Mouse (Mus musculus): ENCODE measurements around the gene Shank1. TPM values are rescaled to one million over a fixed set of nuclear protein-coding genes. Genes with fewer than 3 reads are reported as not detected.

Gene Shank1
- polyA plus RNA-seq, 2 experiments from 2014 or later = not detected

- ATAC-seq = peak; percentile 89
Measured at GRCm38 (mm10) chr7:44304775-44305641, 5.0 kb upstream of the Shank1 start.

GRCm38 (mm10) chr7:44305686-44306085 is 4.4 kb upstream of the Shank1 start:
- ATAC-seq = no peak

- no peak for ATAC-seq
Measured at GRCm38 (mm10) chr7:44306516-44307240, 3.4 kb upstream of the Shank1 start, which contains the start of gene Clec11a. Clec11a (minus strand) TSS chr7:44306902.

DNA sequence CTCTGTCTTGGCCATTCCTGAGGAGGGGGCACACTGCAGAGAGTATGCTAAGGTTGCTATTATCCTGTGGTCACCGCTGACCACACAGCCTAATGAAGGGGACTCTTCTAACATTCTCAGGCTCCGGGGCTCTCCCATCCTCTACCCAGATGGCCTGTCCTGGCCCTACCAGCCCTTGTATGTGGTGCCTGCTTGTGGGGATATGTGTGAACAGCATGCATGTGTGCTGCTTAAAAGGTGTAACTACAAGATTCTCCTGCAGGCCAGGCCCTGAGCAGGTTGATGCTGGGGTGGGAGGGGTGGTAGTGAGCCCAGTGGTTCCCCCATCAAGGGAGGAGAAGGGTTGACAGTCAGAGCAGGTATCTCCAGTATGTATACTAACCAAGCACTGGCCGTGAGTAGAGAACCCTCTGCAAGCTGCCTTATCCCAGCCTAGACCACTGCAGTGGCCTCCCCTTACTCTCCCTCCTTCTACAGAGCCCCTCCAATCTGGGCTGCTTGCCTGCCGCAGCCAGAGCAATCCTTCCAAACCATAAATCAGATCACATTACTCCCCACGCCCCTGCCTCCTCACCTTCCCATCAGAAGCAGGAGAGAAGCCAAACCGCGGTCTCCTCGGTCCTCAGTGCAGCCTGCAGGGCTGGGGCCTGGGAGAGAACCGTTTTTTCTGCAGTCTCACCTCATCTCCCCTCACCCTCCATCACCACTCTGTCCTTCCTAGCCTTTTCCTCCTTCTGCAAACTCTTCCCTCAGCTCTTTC is 2.6 kb upstream of the Shank1 start:
- ATAC-seq = no peak

DNA sequence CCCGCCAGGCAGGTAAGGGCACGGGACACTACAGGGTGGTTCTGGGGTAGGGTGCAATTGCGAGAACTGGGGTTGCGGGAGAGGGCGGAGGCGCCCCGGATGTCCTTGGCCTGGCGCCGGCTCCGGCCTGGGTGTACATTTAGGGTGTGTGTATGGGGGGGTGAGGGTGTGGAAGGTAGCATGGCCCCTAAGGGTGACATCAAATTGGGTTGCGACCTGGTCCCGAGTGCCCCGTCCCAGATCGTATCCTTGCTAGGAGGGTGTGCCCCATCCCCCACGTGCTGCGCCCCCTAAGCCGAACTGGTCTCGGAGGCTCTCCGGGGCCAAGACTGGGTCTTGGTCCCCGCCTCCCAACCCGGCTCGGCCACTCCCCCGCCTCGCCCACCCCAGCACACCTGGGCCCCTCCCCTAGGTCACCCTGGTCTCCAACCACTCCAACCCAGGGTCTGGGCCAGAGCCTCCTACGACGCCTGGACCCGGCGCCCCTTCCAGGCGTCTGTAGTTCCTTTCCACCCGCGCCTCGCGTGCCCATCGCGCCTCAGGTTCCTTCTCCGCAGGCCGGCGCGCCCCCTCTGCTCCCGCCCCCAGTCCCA is 328 bp downstream of the Shank1 start:
- ATAC-seq = no peak

DNA sequence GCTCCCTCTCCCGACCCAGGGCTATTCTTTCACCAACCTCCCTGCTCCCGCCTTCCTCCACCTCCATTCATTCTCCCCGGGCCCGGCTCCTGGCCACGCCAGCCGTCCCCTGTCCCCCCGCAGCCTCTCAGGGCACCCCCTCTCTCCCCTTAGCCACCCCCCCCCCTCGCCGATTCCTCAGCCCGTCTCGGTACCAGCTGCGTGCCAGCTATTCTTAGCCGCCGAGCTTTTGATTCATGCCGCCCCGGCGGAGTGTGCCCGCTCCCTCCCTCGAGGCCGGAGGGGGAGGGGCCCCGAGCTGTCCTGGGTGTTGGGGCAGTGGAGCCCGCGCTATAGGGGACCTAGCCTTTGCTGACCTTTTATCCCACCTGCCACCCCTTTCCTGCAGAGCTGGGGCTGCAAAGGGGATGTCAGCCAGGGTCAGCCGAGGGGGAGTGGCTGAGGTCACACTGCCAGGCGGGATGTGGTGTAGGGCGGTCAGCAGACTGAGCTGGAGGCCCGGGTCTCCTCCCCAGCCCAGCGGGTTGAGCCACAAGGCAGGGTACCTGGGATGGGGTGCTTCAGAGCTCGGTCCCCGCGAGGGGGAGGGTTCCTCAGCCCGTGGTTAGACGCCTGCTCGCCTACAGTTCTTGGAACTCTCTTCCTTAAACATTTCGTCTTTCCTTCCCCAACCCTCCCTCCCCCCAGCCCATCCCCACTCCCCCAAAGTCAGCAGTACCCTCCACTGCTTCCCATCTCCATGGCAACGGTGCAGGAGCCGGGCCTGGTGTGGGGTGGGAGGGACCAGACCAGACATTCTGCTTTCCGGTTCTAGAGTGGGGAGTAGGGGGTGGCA is 1.0 kb downstream of the Shank1 start:
- ATAC-seq = no peak

- no peak for ATAC-seq
Measured at GRCm38 (mm10) chr7:44311713-44312304, 1.8 kb downstream of the Shank1 start.

GRCm38 (mm10) chr7:44312484-44312883 is 2.4 kb downstream of the Shank1 start:
- ATAC-seq = no peak

- ATAC-seq = no peak
Measured at GRCm38 (mm10) chr7:44317913-44318312, 7.9 kb downstream of the Shank1 start.

- no peak for ATAC-seq
Measured at GRCm38 (mm10) chr7:44320886-44321285, 10.8 kb downstream of the Shank1 start.

GRCm38 (mm10) chr7:44322290-44322689 is 12.2 kb downstream of the Shank1 start:
- no peak for ATAC-seq

GRCm38 (mm10) chr7:44326614-44327013 is 16.6 kb downstream of the Shank1 start:
- no peak for ATAC-seq

- ATAC-seq = no peak
Measured at GRCm38 (mm10) chr7:44332336-44332735, 22.3 kb downstream of the Shank1 start.

GRCm38 (mm10) chr7:44334139-44334538 is 24.1 kb downstream of the Shank1 start:
- ATAC-seq = no peak

GRCm38 (mm10) chr7:44335031-44335878 is 25.2 kb downstream of the Shank1 start:
- no peak for ATAC-seq

DNA sequence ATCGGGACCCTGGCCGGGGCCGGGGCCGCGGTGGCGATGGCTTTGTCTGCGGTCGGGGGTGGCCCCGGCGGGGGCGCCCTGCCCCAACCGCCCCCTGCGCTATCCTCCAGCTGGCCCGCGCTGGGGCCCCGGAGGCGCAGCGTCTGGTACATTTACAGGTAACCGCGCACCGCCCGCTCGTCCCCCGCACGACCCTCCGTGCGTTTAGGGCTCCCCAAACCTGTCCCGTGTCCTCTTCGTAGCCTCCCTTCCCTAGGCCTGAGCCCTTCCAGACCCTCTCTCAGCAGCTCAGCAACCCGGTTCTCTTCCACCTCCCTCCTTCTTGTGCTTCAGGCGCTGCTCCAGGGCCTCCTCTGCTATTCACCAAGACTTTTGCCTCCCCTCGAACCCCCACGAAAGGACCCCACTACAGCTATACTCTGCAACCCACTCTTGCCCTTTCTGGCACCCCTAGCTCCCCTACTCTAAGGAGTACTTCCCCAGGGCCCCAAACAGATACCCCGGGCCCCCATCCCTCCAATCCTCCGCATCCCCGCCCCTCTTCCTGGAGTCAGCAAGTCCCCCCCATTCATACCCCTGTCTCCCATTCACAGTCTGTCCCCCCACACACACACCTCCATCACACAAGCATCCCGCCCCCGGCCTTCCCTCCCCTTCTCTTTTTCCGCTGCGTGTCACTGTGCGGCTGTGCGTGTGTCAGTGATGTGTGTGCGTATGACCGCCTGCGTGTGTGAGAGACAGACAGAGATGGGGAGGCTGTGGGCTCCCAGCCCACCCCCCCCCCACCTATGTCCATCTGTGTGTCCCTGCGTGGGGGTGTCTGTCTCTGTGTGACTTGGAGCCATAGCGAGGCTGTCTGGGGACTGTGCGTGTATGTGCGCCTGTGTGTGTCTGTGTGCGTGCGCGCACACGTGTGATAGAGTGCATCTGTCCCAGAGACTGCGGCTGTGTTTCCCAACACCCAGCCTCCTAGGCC is 26.3 kb downstream of the Shank1 start:
- no peak for ATAC-seq

- no peak for ATAC-seq
Measured at GRCm38 (mm10) chr7:44337121-44337849, 27.2 kb downstream of the Shank1 start.

GRCm38 (mm10) chr7:44340226-44340625 is 30.2 kb downstream of the Shank1 start:
- no peak for ATAC-seq

Measured in activated CD4-positive, CD25-positive, alpha-beta regulatory T cell, adult 4 months (primary cell).